Mouse (Mus musculus) thymus, adult 2 months (tissue): ENCODE data around the gene Aip. TPM values are rescaled to one million over a fixed set of nuclear protein-coding genes. Genes with fewer than 3 reads are reported as not detected.
A peak's percentile ranks its signal among the peaks of the same experiment; 100 is the strongest.
"Not testable (repeated sequence)": the region's sequence is repeated elsewhere in the genome, so short reads cannot be mapped to it uniquely, and the experiment has no call there.

Experiments
- DNase-seq: peaks from one replicate; pipeline ENCODE4 v3.0.0; 2021
- H3K27ac ChIP-seq: fragments of 200-500 bp; 2 replicates; pipeline ENCODE4 v1.5.1; 2012; ENCODE audit warnings: low read length, control low read depth; ENCODE audit not compliant: control insufficient read depth, insufficient read depth
- H3K27me3 ChIP-seq: fragments of 200-500 bp; 2 replicates; pipeline ENCODE4 v1.6.1; 2012; ENCODE audit warnings: mild to moderate bottlenecking, low read length, moderate library complexity, mixed read lengths; ENCODE audit not compliant: control insufficient read depth, insufficient read depth
- H3K36me3 ChIP-seq: fragments of 200-500 bp; 2 replicates; pipeline ENCODE4 v1.6.1; 2012; ENCODE audit warnings: mild to moderate bottlenecking, low read length, moderate library complexity; ENCODE audit not compliant: control insufficient read depth, insufficient read depth
- H3K4me1 ChIP-seq: fragments of 200-500 bp; replicated peaks from 2 replicates; pipeline ENCODE4 v1.6.1; 2012; ENCODE audit warnings: low read length; ENCODE audit not compliant: control insufficient read depth, insufficient read depth
- H3K4me3 ChIP-seq: fragments of 200-500 bp; 2 replicates; pipeline ENCODE4 v1.5.1; 2012; ENCODE audit warnings: mild to moderate bottlenecking, low read length, control low read depth, moderate library complexity; ENCODE audit not compliant: control insufficient read depth, insufficient read depth
- CTCF ChIP-seq: fragments of 200-500 bp; IDR thresholded peaks from 2 replicates; pipeline ENCODE4 v1.5.1; 2012; ENCODE audit warnings: mild to moderate bottlenecking, control low read depth, low read length, moderate library complexity, borderline replicate concordance; ENCODE audit not compliant: control insufficient read depth, poor library complexity, insufficient read depth; ENCODE audit errors: extremely low read depth
- POLR2A ChIP-seq: fragments of 200-500 bp; IDR thresholded peaks from 2 replicates; pipeline ENCODE4 v1.6.1; 2012; ENCODE audit warnings: mild to moderate bottlenecking, low read length, control low read depth, moderate library complexity; ENCODE audit not compliant: control insufficient read depth, poor library complexity, insufficient read depth; ENCODE audit errors: extremely low read depth
- WGBS: fragments of 180-500 bp; shearing (Covaris S2); methylation state at CpG from one replicate; pipeline ENCODE4 v1.1.7; 2018; 5-methylcytosine and 5-hydroxymethylcytosine counted together
- polyA plus RNA-seq: library from polyadenylated mRNA; depleted of rRNA; stranded (reverse); fragments of >200 nt; gene quantifications from 2 replicates; pipeline ENCODE4 v1.2.3, GENCODE M21; 2012

The Aip gene
- polyA plus RNA-seq, 1 experiment = 112 TPM

- H3K4me3 ChIP-seq = no peak overlapping the region
- no peak for DNase-seq
- WGBS = 95% methylated on average over 7 of the region's 7 CpGs
- TF ChIP-seq POLR2A (no peak), CTCF (no peak)
- peaks cover 12% of the 10 kb centered on the region for H3K36me3 ChIP-seq
- H3K27ac ChIP-seq = no peak overlapping the region
- no peaks in the 10 kb centered on the region for H3K27me3 ChIP-seq
- peaks cover 18% of the 10 kb centered on the region for H3K4me1 ChIP-seq
Observed at GRCm38 (mm10) chr19:4129462-4129861, 3.8 kb upstream of the Aip start.

- H3K27me3 ChIP-seq = no peaks in the 10 kb centered on the region
- DNase-seq = peak; percentile 35
- peaks cover 18% of the 10 kb centered on the region for H3K4me1 ChIP-seq
- peaks cover 3% of the 10 kb centered on the region; the same call in 1 of the 2 replicates for H3K36me3 ChIP-seq
- H3K27ac ChIP-seq = peak overlapping the region; percentile 41; the same call in 1 of the 2 replicates
- TF ChIP-seq CTCF (no peak), POLR2A (no peak)
- 61% methylated on average over 7 of the region's 7 CpGs for WGBS
- peak overlapping the region; percentile 73 for H3K4me3 ChIP-seq
Observed at GRCm38 (mm10) chr19:4126759-4127495, 1.3 kb upstream of the Aip start.

- not testable (repeated sequence) for H3K27me3 ChIP-seq, H3K36me3 ChIP-seq, H3K27ac ChIP-seq, H3K4me3 ChIP-seq, DNase-seq
- 18% methylated on average over 4 of the region's 4 CpGs for WGBS
- peaks cover 26% of the 10 kb centered on the region for H3K4me1 ChIP-seq
Observed at GRCm38 (mm10) chr19:4125268-4125667, 390 bp downstream of the Aip start.

GRCm38 (mm10) chr19:4124432-4124831 is 1.2 kb downstream of the Aip start:
- no peak for TF ChIP-seq CTCF
- no peak for TF ChIP-seq POLR2A
- Histone ChIP-seq H3K27ac (no peak overlapping the region), H3K4me1 (peaks cover 30% of the 10 kb centered on the region), H3K27me3 (no peaks in the 10 kb centered on the region), H3K36me3 (peaks cover 3% of the 10 kb centered on the region; the same call in 1 of the 2 replicates), H3K4me3 (no peak overlapping the region)
- 94% methylated on average over 4 of the region's 4 CpGs for WGBS
- no peak for DNase-seq

GRCm38 (mm10) chr19:4122411-4123370 is 3.0 kb downstream of the Aip start:
- no peak for TF ChIP-seq CTCF
- TF ChIP-seq POLR2A = no peak
- 71% methylated on average over 7 of the region's 7 CpGs for WGBS
- Histone ChIP-seq H3K27ac (no peak overlapping the region), H3K36me3 (no peaks in the 10 kb centered on the region; the same call in 1 of the 2 replicates), H3K4me1 (peaks cover 43% of the 10 kb centered on the region), H3K27me3 (no peaks in the 10 kb centered on the region), H3K4me3 (no peak overlapping the region)
- DNase-seq = no peak

- H3K36me3 ChIP-seq, H3K4me3 ChIP-seq, DNase-seq, H3K27me3 ChIP-seq, H3K27ac ChIP-seq: not testable (repeated sequence)
- peaks cover 39% of the 10 kb centered on the region for H3K4me1 ChIP-seq
- 34% methylated on average over 6 of the region's 6 CpGs for WGBS
Observed at GRCm38 (mm10) chr19:4121896-4122295, 3.8 kb downstream of the Aip start.
